Mouse (Mus musculus) forelimb bud, embryonic 11.5 days (tissue): Measurements from ENCODE around the gene Plac8.

Experiments used
- DNase-seq: peaks from one replicate; pipeline ENCODE4 v3.0.0-alpha.2; 2012; ENCODE audit warnings: low read depth, low spot score

Gene Plac8

GRCm38 (mm10) chr5:100581622-100582434 lies 9.8 kb upstream of the Plac8 start:
- no peak for DNase-seq

DNA sequence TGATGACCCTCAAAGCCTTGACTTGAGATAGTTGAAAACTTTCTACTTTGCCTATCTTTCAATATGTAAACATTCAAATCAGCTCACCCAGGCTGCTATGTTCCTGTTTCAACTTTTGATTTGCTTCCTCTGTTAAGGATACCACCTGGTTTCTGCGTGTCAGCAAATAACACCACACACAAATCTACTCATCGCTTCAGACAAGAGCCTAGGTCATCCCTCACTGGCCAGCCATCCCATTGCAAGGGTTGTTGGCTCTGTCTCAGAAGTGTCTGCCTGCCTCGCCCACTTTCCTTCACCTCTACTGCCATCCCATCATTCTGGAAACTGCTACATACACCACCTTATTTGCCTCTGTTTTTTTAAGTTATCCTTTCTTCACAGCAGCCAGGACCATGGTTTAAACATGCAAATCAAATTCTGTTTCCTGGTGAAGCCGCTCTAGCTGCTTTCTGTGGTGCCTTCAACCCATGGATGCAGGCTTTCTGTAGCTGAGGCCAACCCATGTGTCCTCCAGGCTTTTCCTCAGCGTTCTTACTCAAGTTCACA lies 6.9 kb upstream of the Plac8 start:
- no peak for DNase-seq

DNA sequence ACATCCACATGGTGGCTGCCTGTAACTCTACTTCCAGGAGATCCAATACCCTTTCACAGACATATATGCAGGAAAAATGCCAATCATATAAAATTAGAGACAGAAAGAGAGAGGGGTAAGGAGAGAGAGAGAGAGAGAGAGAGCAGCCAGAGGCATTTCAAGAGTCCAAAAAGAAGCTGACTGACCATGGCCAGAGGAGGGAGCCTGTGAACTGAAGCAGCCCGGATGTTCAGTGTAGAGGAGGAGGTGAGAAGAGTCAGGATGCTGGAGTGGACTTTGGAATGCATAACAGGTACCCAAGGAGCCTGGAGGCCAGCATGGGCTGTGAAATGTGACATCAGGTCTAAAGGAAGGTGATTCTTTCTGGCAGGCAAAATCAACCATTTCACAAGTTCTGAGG lies 2.7 kb upstream of the Plac8 start:
- DNase-seq = no peak

DNA sequence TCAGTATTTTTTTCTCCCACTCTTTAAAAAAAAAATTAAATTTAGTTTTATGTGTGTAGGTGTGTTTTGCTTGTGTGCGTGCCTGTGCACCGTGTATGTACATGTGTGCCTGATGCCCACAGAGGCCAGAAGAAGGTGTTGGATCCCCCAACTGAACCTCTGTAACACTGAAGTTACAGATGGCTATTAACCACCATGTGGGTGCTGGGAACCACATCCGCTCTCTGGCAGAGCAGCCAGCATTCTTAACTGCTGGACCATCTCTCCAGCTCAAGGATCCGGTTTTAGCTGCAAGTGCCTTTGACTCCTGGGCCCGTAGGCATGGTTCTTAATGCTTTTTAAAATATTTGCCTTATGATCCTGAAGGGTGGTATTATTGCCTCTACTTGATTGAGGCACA lies 1.2 kb upstream of the Plac8 start:
- no peak for DNase-seq

DNA sequence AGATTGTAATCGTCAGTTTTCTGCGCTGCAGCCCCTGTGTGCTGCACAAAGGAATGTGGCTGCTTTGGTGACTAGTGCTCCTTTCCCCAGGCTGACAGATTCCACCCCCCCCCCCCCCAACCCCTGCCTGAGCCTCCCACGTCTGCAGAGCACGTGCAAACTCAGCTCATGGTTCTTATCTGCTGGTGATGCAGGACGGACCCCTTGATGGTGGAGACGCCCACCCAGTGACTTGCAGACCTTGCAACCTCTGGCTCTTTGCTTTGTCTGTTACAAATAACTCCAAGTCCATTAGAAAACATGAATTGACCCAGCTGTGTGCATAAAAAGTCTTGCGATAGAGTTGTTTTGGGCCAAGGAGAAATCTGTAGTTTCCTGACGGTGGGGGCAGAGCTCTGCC lies 1.3 kb downstream of the Plac8 start:
- no peak for DNase-seq

DNA sequence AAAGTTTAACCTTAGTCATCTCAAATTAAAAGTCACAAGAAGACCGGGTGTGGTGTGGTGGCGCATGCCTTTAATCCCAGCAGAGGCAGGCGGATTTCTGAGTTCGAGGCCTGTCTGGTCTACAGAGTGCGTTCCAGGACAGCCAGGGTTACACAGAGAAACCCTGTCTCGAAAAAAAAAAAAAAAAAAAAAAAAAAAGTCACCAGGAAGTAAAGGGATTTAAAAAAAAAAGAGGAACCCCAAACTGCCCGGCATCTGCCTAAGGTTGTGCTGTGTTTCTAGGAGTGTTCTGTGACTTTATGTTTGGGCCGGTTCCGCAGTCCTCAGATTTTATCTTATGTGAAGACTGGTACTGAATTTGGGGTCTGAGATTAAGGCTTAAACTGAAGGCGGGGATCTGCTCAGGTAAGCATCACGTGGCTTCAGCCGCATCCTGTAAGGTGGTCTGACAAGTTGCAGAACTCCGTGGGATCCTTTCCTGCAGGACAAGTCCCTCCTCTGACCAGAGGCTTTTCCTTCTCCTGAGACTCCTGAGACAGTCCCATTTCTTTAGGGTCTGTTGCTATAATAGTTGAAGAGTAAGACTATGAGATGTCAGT lies 1.9 kb downstream of the Plac8 start:
- no peak for DNase-seq

GRCm38 (mm10) chr5:100569250-100569934 lies 2.7 kb downstream of the Plac8 start:
- no peak for DNase-seq

DNA sequence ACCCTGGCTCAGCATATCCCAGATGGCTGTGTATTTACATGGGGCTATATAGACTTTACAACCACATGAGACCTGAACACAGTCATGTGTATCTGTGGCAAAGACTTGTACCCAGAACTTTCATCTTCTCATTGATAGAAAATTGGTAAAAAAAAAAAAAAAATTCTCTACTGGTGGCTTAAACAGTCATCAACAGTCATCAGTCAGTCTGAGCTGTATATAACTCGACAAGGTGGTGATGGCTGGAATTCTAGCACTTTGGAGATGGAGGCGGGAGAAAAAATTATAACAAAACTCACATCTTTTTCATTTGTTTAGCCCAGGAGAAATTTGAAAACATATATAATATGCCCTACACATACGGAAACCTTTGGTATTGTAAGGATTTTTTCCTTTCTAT lies 3.2 kb downstream of the Plac8 start:
- no peak for DNase-seq

GRCm38 (mm10) chr5:100568177-100568576 lies 3.9 kb downstream of the Plac8 start:
- DNase-seq = no peak

DNA sequence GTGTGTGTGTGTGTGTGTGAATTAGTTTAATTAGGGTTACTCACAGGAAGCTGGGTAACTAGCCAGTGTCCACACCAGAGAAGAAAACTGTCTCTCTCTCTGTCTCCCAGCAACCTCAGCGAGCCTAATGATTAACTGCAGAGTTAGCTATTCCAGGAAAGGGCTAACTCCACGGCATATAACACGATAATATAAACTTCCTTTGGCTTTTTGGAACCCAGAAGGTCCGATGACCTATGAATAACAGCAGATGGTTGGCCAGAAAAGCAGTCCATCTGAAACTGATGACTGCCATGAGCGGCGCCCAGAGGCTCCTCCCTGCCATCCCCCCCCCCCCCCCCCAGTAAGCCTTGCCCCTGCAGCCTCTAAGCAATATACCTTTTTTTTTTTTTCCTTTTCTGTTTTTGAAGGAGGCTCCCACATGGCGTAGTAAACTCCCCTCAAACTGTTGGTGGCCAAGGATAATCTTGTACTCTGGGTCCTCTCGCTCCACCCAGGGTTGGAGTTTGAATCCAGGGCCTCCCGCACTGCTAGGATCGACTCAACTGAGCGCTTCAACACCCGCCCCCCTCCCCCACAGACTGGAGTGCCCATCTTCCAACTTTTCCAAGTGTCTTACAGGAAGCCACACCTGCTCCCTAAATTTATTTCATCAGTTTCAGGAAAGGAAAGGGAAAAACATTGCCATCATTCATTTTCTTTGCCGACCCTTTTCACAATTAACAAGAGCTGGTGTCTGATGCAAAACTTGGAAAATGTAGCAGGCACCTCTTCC lies 4.6 kb downstream of the Plac8 start:
- no peak for DNase-seq

DNA sequence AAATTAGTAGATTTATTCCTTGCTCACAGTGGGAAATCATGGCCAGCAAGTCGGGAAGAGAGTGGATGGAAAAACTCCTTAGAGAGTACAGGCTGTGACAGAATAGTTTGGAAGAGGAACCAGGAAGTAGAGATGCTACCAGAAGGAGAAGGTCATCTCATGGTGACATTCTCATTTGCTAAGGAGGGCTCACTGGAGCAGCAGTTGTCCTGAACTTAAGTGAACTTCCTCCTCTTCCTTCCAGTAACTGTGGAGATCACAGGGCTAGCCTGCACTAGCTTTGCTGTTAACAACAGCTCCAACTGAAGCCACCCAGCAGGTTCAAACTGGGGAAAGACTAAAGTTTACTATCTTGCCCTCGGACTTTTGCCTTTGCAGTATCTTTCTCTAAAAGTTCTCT lies 5.2 kb downstream of the Plac8 start:
- DNase-seq = no peak

GRCm38 (mm10) chr5:100562702-100563101 lies 9.3 kb downstream of the Plac8 start:
- DNase-seq = no peak

DNA sequence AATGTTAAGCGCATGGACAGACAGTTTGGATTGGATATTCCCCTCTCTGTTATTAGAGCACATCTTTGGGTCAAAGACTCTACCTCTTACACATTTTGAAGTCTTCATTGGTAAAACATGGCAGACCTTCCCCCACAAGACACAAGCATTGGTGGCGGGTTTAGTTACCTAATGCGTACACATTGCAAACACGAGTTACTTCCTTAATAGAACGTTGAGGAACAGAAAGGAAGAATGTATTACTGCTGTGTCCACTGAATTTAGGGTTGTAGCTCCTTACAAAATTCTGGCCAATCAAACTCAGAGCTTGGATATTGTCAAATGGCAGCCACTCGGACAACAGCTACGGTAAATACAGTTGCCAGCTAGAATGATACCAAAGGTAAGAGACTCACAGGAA lies 12.7 kb downstream of the Plac8 start:
- no peak for DNase-seq

GRCm38 (mm10) chr5:100558783-100559182 lies 13.3 kb downstream of the Plac8 start:
- DNase-seq = no peak

DNA sequence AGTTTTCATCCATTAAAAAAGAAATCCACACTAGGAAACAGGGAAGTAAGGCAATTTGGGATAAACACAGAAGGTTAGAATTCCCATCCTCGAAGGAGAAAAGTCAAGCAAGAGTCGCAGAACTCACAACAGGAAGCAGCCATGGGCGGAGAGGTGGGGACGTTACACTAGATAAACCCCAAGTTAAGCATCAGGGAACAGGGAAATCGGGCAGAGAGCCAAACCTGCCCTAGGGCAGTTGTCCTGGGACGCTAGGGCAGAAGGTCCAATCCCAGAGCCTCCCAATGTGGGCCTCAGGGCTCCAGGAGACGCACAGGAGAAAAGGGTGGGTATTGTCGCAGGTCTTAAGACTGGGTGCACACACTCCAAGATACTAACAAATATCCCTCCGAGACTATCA lies 14.5 kb downstream of the Plac8 start:
- no peak for DNase-seq

GRCm38 (mm10) chr5:100557019-100557418 lies 15.0 kb downstream of the Plac8 start:
- DNase-seq = no peak

GRCm38 (mm10) chr5:100553426-100553825 lies 18.6 kb downstream of the Plac8 start:
- DNase-seq = no peak

GRCm38 (mm10) chr5:100551952-100552351 lies 20.1 kb downstream of the Plac8 start:
- DNase-seq = no peak

DNA sequence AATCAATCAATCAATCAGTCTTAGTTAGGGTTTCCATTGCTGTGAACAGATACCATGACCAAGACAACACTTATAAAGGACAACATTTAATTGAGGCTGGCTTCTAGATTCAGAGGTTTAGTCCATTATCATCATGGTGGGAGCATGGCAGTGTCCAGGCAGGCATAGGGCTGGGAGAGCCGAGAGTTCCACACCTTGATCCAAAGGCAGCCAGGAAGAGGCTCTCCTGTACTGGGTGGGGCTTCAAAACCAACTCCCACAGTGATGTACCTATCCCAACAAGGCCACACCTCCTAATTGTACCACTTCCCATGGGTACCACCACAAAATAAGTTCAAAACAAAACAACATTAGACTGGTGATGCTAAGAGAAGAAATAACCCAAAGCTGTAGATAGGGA lies 21.9 kb downstream of the Plac8 start:
- DNase-seq = no peak

- DNase-seq = no peak
These were observed 22.7 kb downstream of the Plac8 start for GRCm38 (mm10) chr5:100549311-100549710.

GRCm38 (mm10) chr5:100548236-100548635 lies 23.8 kb downstream of the Plac8 start:
- no peak for DNase-seq
